Mouse (Mus musculus) brain, adult 2 months (tissue): ENCODE data around the gene Slc22a18.
A peak's percentile ranks its signal among the peaks of the same experiment; 100 is the strongest.
"Not testable (repeated sequence)": the region's sequence is repeated elsewhere in the genome, so short reads cannot be mapped to it uniquely, and the experiment has no call there.

ENCODE experiments used
- DNase-seq: peaks from one replicate; pipeline ENCODE4 v3.0.0; 2011; ENCODE audit warnings: low read depth, low spot score

Gene Slc22a18

GRCm38 (mm10) chr7:143502418-143503200 is 29.1 kb downstream of the Slc22a18 start, which contains the start of gene Phlda2:
TSS of gene Phlda2 (minus strand) at chr7:143503150.
- no peak for DNase-seq

DNA sequence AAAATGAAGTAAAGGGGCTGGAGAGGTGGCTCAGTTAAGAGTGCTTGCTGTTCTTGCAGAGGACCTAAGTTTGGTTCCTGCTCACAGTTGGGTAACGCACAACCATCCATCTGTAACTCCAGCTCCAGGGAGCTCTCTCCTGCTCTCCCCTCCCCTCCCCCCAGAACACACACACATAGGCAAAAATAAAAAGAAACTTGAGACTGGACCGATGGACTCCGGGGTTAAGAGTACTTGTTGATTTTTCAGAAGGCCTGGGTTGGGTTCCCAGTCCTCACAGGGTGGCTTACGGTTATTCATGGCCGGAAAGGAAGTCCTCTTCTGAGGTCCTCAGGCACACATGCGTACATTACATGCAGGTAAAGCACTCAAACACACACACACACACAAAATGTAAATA is 30.4 kb downstream of the Slc22a18 start:
- DNase-seq = no peak

DNA sequence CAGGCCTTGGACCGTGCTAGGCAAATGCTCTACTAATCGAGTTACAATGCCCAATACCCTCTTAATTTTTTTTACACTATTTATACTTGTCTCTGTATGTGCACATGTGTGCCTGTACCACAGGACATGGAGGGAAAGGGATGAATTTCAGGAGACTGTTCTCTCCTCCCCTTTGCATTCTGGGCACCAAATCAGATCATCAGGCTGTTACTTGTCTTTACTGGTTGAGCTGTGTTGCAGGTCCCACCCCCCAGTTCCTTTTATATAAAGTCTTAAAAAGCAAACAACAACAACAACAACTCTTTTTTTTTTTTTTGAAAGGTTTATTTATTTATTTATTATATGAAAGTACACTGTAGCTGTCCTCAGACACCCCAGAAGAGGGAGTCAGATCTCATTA is 31.9 kb downstream of the Slc22a18 start:
- DNase-seq = no peak

- peak; percentile 43 for DNase-seq
Observed at GRCm38 (mm10) chr7:143505823-143506222, 32.3 kb downstream of the Slc22a18 start.

DNA sequence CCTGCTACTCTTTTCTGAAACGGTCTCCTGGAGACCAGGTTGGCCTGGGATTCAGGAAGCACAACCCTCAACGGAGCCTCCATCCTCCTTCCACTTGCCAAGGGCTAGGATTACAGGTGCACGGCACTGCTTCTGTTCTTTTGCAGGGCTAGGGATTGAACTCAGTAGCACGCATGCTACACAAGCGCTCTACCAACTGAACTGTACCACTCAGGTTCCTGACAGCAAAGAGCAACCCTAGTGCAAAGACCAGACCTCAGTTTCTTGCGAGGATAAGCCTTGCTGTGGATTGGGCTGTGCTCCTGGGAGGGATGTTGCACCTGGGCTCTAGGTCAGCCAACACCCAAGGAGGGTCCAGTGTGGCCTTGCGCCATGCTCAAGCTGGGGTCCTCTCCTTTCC is 32.7 kb downstream of the Slc22a18 start:
- no peak for DNase-seq

GRCm38 (mm10) chr7:143506675-143507074 is 33.1 kb downstream of the Slc22a18 start:
- peak; percentile 73 for DNase-seq

DNA sequence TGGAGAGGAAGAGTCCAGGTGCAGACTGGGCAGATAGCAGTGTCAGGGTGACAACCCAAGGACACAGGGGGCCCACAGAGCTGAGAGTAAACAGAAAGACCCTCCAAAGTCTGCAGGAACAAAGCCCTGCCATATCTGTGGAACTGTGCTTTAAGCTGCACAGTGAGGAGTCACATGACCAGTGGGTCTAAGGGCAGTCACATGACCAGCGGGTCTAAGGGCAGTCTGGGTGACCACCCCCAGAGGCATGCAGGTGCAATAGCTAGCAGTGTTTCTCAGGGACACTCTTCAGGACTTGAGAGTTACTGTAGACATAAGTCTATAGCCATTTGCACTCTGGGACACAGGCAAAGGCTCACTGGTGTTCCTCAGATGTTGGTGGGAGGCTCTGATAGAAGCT is 36.0 kb downstream of the Slc22a18 start:
- DNase-seq = no peak

- DNase-seq = no peak
Observed at GRCm38 (mm10) chr7:143510593-143511334, 37.2 kb downstream of the Slc22a18 start.

DNA sequence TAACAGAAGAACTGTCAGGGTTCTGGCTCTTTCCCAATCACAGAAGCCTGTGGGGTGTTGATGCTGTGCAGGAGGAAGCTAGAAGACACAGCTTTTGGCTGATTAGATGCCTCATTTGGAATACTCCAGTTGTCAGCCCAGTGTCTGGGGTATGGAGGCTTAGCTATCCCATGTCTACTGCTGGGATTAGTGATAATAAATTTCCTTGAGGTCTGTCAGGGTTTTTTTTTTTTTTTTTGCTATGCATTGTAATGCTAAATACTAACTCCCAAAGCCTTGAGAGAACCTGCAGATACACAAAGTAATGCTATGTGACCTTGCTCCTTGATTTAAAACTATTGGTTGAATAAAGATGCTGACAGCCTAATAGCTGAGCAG is 37.8 kb downstream of the Slc22a18 start:
- peak; percentile 16 for DNase-seq

GRCm38 (mm10) chr7:143513763-143514415 is 40.4 kb downstream of the Slc22a18 start:
- DNase-seq = peak; percentile 81

DNA sequence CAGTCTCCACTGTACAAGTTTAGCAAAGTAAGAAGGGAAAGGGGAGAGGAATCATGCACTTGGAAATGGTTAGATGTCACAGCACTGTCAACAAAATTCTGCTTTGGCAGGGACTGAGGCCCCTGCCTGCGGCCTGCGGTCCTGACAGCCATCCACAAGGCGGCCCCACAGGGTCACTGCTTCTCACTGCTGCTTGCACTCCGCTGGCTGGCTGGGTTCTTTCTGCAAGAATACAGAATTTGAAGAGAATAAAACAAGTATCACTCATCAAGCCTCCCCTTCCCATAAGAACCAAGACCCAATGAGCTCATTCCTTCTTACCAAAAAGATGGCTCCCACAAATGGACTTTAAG is 40.9 kb downstream of the Slc22a18 start:
- DNase-seq = no peak

GRCm38 (mm10) chr7:143519333-143519732 is 45.8 kb downstream of the Slc22a18 start:
- DNase-seq = no peak

DNA sequence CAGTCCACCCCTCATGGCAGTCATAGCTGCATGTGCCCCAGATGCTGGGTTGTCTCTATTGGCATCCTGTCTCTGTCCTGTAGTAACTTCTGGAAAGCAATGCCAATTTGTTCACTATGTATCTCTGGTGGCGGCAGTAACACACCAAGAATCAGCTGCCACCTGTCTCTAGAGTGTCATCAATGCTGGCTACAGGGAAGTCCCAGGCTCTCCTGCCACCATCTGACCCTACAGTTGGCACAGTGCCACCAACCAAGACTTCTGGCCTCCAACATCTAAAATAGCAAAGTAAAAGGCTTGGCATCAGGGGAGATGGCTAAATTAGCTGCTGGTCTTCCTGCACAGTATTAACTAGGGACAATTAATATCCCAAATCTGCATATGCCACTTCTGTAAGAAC is 58.9 kb downstream of the Slc22a18 start:
- peak; percentile 32 for DNase-seq

DNA sequence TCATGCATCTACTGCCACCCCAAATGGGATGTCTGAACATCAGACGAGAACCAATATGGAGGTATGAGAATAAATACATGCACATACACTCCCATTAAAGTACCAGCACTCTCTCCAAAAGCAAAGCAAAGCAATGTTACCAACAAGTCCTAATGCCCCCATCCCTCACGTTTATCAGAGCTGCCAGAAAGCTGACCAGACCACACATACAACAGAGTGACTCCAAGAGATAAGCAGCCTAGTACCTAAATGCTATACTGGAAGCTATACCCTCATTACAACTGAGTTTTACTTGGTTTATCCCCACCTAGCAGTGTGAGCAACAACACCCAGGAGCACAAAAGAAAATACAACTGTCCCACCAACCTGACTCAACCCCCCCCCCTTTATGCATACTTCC is 59.7 kb downstream of the Slc22a18 start:
- no peak for DNase-seq

GRCm38 (mm10) chr7:143536251-143536650 is 62.7 kb downstream of the Slc22a18 start:
- DNase-seq = no peak

DNA sequence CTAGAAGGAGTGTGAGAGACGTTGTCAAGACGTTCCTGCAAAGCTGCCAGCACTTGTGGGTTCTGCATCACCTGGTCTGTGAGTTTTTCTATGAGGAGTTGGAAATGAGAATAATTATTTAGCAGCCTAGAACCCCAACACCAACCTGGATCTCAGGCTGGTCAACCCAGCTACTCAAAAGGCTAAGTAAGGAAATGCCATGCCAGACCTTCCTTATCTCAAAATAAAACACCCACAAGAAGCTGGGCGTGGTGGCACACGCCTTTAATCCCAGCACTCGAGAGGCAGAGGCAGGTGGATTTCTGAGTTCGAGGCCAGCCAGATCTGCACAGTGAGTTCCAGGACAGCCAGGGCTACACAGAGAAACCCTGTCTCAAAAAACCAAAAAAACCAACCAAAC is 64.7 kb downstream of the Slc22a18 start:
- DNase-seq = not testable (repeated sequence)

DNA sequence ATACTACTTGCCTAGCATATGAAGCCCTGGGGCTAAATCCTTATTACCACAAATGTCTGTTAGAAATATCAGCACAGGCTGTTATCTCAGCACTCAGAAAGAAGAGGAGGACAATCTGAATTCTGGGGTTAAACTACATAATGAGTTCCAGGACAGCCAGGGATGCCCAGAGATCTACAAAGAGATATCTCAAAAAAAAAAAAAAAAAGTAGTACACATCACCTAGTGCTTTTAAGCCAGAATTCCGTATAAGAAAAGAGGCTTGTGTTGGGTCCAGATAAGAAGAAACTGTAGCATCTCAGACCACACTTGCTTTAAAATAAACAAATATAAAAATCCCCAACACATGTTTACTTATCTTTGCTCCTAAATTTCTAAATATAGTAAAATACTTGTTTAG is 65.1 kb downstream of the Slc22a18 start:
- DNase-seq = no peak

DNA sequence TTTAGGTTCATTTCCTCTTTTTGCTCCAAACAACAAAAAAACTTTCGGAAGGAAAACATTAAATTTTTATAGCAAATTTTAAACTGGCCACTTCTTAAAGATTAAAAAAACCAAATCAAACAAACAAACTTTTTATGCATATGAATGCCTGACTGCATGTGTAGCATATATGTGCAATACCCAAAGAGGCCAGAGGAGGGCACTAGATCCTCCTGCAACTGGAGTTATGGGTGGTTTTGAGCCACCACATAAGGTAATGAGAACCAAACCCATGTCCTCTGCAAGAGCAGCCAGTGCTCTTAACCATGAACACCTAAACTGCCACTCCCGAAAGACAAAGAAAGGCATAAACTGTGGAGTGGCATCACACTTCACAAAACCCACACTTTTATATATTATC is 70.8 kb downstream of the Slc22a18 start:
- DNase-seq = peak; percentile 15

DNA sequence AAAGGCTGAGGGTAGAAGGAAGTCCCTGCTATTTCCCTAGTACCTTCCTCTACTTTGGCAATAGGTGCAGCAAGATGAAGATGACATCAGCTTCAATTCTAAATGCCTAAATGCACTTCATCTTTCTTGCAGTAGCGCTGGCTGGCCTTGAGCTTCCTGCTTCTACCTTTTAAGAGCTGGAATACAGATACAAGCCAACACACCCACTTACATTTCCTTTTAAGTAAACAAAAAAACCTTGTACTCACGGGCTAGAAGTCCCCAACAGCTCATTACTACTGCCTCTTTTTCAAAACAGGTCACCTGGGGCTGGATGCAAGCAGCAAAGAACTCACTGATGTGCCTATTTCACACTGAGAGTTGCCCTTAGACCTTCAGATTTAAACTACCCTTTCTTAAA is 73.0 kb downstream of the Slc22a18 start:
- DNase-seq = no peak

- peak; percentile 53 for DNase-seq
Observed at GRCm38 (mm10) chr7:143548231-143548961, 74.9 kb downstream of the Slc22a18 start.
